ENCODE assay signal across 10 mouse cellular contexts in genomic region chr5:142139978-142140377, GRCm38 (mm10).
DNase-seq lines count a peak whose midpoint lies in the region; ATAC-seq lines count a peak whose summit lies in the region.
"Had no signal": no experiment of that assay in that cellular context is flagged by ENCODE, and none has a peak within 500 bp of the region (broad histone marks: within the 10 kb centered on the region; RNA-seq: fewer than 3 reads in every experiment).

No protein-coding gene starts in this region.

- peaks cover 5% of the 10 kb centered on the region; the same call in 1 of the 2 replicates for H3K4me1 ChIP-seq in heart, embryonic 11.5 days (ENCODE audit: control insufficient read depth, insufficient read depth, low read length)
- H3K4me1 ChIP-seq: kidney, embryonic 15.5 days had no signal

- no peak for DNase-seq in heart, postnatal 25 days (ENCODE audit: low spot score)
- DNase-seq in cerebellum, postnatal 36 days, result peak; percentile 82 to 85
- peak; percentile 52 for DNase-seq in layer of hippocampus, adult 9-10 months (ENCODE audit: low spot score)
- peak; percentile 23 for DNase-seq in right cerebral cortex, postnatal 25 days
- no peak for DNase-seq in urinary bladder, postnatal 14 days (ENCODE audit: low spot score)
- no peak for DNase-seq in kidney, postnatal 4 days
- DNase-seq in kidney, adult 18-20 months, result no peak
- DNase-seq: lung, embryonic 14.5 days had no signal

- H3K4me2 ChIP-seq in heart, embryonic 11.5 days, result no peak overlapping the region
- H3K4me2 ChIP-seq: kidney, embryonic 15.5 days; lung, embryonic 14.5 days had no signal

- ATAC-seq in heart, embryonic 11.5 days (replicated peaks; ENCODE audit: insufficient number of reproducible peaks, low FRiP score, low TSS enrichment), result peak; percentile 44; the same call in 1 of the 2 replicates

- no peaks in the 10 kb centered on the region for H3K36me3 ChIP-seq in heart, embryonic 11.5 days (ENCODE audit: control insufficient read depth, insufficient read depth, low read length)
- H3K36me3 ChIP-seq: kidney, embryonic 15.5 days had no signal

- 31% methylated on average over 7 of the region's 7 CpGs for WGBS in heart, embryonic 11.5 days (ENCODE audit: insufficient replicate concordance)

- intact Hi-C loops in heart, postnatal 25 days (cut with DNase I), result no loop called here

- H3K4me3 ChIP-seq in heart, embryonic 11.5 days (ENCODE audit: low read depth, low read length), result no peak overlapping the region
- H3K4me3 ChIP-seq: kidney, embryonic 15.5 days had no signal

- no peak overlapping the region for H3K27ac ChIP-seq in heart, embryonic 11.5 days (ENCODE audit: low read depth, low read length)
- H3K27ac ChIP-seq: kidney, embryonic 15.5 days had no signal

- H3K9me3 ChIP-seq in heart, embryonic 11.5 days (replicated peaks; ENCODE audit: control insufficient read depth, low read length), result no peaks in the 10 kb centered on the region
- H3K9me3 ChIP-seq: kidney, embryonic 15.5 days had no signal

- no peak overlapping the region for H3K9ac ChIP-seq in heart, embryonic 11.5 days (ENCODE audit: low read depth, low read length)
- H3K9ac ChIP-seq: kidney, embryonic 15.5 days; lung, embryonic 14.5 days had no signal

- no peaks in the 10 kb centered on the region for H3K27me3 ChIP-seq in heart, embryonic 11.5 days (ENCODE audit: control insufficient read depth, insufficient read depth, low read length)
- H3K27me3 ChIP-seq: kidney, embryonic 15.5 days had no signal

Comparison
In these comparisons a context has a peak if more than half of its experiments do, and no peak if none do; other contexts are left out.
1. DNase-seq: peak in cerebellum, postnatal 36 days (2 of 2), layer of hippocampus, adult 9-10 months (single experiment) and right cerebral cortex, postnatal 25 days (single experiment); none in heart, postnatal 25 days (single experiment), urinary bladder, postnatal 14 days (single experiment), kidney, postnatal 4 days (0 of 2) and kidney, adult 18-20 months (single experiment).